Mouse (Mus musculus) forebrain, embryonic 14.5 days (tissue): ENCODE measurements around the gene Hdac4. TPM values are rescaled to one million over a fixed set of nuclear protein-coding genes. Genes with fewer than 3 reads are reported as not detected.

ENCODE experiments used
- ATAC-seq: fragments of 200-750 bp; cut with Nextera tagmentation; 2 replicates; pipeline ENCODE4 v1.8.0; 2017; ENCODE audit warnings: mild to moderate bottlenecking, moderate library complexity
- DNase-seq: peaks from one replicate; pipeline ENCODE4 v3.0.0-alpha.2; 2015; ENCODE audit warnings: low spot score
- H3K27ac ChIP-seq: fragments of 300-500 bp; sonication (generic); 2 replicates; pipeline ENCODE4 v1.5.1; 2014; ENCODE audit warnings: low read depth, mild to moderate bottlenecking, control low read depth, low read length, moderate library complexity
- H3K27me3 ChIP-seq: fragments of 300-500 bp; sonication (generic); replicated peaks from 2 replicates; pipeline ENCODE4 v1.6.1; 2014; ENCODE audit warnings: low read length, control low read depth, mixed read lengths; ENCODE audit not compliant: control insufficient read depth, insufficient read depth
- H3K36me3 ChIP-seq: fragments of 300-500 bp; sonication (generic); 2 replicates; pipeline ENCODE4 v1.6.1; 2014; ENCODE audit warnings: low read length, control low read depth; ENCODE audit not compliant: control insufficient read depth, insufficient read depth
- H3K4me1 ChIP-seq: fragments of 300-500 bp; sonication (generic); 2 replicates; pipeline ENCODE4 v1.6.1; 2014; ENCODE audit warnings: antibody characterized with exemption, low read length, control low read depth; ENCODE audit not compliant: control insufficient read depth, insufficient read depth
- H3K4me2 ChIP-seq: fragments of 300-500 bp; sonication (generic); 2 replicates; pipeline ENCODE4 v1.6.1; 2014; ENCODE audit warnings: mild to moderate bottlenecking, control low read depth, low read length
- H3K4me3 ChIP-seq: fragments of 300-500 bp; sonication (generic); 2 replicates; pipeline ENCODE4 v1.5.1; 2014; ENCODE audit warnings: low read depth, low read length, control low read depth
- H3K9ac ChIP-seq: fragments of 300-500 bp; sonication (generic); 2 replicates; pipeline ENCODE4 v1.6.1; 2014; ENCODE audit warnings: mild to moderate bottlenecking, low read length, control low read depth, moderate library complexity
- H3K9me3 ChIP-seq: fragments of 300-500 bp; sonication (generic); replicated peaks from 2 replicates; pipeline ENCODE4 v1.6.1; 2016; ENCODE audit warnings: low read length, control low read depth, mixed read lengths; ENCODE audit not compliant: control insufficient read depth
- WGBS: fragments of 180-500 bp; shearing (Covaris S2); extraction: QIAGEN DNeasy Blood & Tissue Kit; methylation state at CpG from one replicate; pipeline ENCODE4 v1.1.7; 2014; 5-methylcytosine and 5-hydroxymethylcytosine counted together
- polyA plus RNA-seq: library from polyadenylated mRNA; unstranded; fragments of >200 nt; fragmentation: Nextera tagmentation; extraction: Ambion mirVana; gene quantifications from 2 replicates; pipeline ENCODE4 v1.2.1, GENCODE M21; 2014

Gene Hdac4
- polyA plus RNA-seq, 1 experiment from 2014 or later = 16.5 TPM

DNA sequence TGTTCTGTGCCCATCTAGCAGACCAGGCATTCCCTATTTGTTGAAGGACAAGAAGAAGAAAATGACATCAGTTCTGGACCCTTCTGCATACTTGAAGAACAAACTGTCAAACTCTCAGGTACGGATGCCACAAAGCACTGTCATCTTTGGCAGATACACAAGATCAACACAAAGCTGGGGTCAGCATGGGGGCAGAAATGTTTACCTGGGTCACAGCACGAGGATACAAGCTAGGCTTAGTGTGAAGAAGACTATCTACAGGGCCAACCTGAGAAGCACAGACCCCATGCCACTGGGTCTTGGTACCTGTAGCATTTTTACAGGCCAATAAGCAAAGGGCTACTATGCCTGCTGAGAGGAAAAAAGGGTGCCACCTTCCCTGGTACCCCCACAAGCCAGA, 107.7 kb downstream of the Hdac4 start:
- Histone ChIP-seq H3K4me3 (no peak overlapping the region), H3K4me2 (no peak overlapping the region), H3K9ac (no peak overlapping the region), H3K9me3 (no peaks in the 10 kb centered on the region), H3K4me1 (peaks cover 13% of the 10 kb centered on the region), H3K27me3 (no peaks in the 10 kb centered on the region), H3K36me3 (no peaks in the 10 kb centered on the region), H3K27ac (no peak overlapping the region)
- DNase-seq = no peak
- no peak for ATAC-seq
- 92% methylated on average over 2 of the region's 2 CpGs for WGBS

DNA sequence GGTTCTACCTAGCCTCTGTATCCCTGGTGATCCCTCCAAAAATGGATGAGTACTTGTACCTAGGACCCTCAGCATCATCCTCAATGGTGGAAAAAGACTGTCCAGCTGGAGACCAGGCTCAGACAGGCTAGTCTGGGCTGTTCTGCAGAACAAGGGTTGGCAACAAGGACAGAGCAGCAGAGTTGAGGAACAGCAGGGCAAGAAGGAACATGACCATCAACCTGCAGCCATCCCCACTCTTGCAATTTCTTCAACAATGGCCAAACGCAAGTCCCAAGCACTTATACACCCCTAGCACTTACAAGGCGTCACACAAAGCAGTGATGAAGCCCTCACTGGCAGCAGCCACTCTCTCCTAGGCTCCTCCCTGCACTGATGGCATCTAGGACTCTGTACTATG, 108.2 kb downstream of the Hdac4 start:
- Histone ChIP-seq H3K27ac (no peak overlapping the region), H3K9me3 (no peaks in the 10 kb centered on the region), H3K36me3 (no peaks in the 10 kb centered on the region), H3K4me1 (peaks cover 13% of the 10 kb centered on the region), H3K4me2 (no peak overlapping the region), H3K4me3 (no peak overlapping the region), H3K9ac (no peak overlapping the region), H3K27me3 (no peaks in the 10 kb centered on the region)
- no peak for DNase-seq
- WGBS = 90% methylated on average over 2 of the region's 2 CpGs
- ATAC-seq = no peak

DNA sequence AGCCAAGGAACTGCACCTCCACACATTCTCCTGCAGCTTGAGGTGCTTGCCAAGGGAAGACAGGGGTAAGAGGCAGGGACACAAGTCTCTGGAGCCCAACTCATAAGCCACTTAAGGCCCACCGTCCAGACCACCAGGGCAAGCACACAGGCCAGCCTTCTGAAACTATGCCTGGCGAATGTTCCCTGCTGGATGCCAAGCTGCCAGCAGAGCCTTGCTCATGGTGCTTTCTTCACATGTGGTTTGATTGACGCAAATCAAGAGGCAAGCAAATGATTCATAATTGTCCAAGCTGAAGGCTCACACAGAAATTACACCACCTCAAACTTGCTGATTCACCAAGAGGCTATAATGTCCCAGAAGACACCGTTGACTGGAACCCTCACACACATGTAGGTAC, 108.7 kb downstream of the Hdac4 start:
- ATAC-seq = no peak
- Histone ChIP-seq H3K4me1 (peaks cover 13% of the 10 kb centered on the region), H3K27me3 (no peaks in the 10 kb centered on the region), H3K4me3 (no peak overlapping the region), H3K9ac (no peak overlapping the region), H3K9me3 (no peaks in the 10 kb centered on the region), H3K27ac (no peak overlapping the region), H3K36me3 (no peaks in the 10 kb centered on the region), H3K4me2 (no peak overlapping the region)
- WGBS = 75% methylated on average over 4 of the region's 4 CpGs
- no peak for DNase-seq

DNA sequence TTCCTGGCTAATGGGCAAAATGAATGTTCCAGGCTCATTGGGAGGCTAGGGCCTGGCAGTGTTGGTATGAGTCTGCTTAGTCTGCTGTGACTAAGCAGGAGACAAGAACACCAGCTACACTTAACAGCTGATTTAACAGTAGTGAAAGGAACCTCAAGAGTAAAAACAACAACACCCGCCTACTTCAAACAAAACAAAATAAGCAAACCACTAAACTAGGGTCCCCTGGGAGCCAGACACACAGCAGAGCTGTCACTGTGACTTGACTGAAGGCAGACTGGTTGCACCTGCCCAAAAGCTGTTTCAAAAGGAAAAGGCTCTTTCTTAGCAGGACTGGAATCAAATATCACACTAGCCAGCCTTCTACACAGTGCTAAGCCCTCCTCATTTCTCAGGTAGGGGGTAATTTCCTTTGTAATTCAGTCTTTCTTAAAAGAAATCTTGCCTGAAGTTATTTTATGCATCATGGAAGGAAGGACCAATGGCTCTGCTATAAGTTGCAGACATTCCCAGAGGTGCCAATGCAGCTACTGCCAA, 109.2 kb downstream of the Hdac4 start:
- Histone ChIP-seq H3K27ac (no peak overlapping the region), H3K27me3 (no peaks in the 10 kb centered on the region), H3K36me3 (no peaks in the 10 kb centered on the region), H3K4me3 (no peak overlapping the region), H3K9ac (no peak overlapping the region), H3K4me1 (peaks cover 13% of the 10 kb centered on the region), H3K4me2 (no peak overlapping the region), H3K9me3 (no peaks in the 10 kb centered on the region)
- no peak for ATAC-seq
- no peak for DNase-seq
- WGBS = 35% methylated on average over 1 of the region's 1 CpGs

DNA sequence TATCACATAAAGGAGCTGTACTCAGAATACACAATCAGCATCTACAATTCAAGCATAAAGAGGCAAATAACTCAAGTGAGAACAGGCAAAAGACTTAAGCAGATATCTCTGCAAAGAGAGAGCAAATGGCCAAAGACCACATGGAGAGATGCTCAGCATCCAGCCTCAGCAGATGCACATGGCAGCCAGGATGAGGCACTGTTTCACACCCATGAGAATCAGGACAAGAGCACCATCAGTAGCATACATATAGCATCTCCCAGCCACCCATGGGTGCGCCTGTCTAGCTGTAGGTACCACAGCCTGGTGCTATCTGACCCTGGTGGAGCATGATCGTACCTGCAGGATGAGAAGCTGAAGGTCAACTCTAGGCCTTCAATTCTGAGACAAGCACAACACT, 110.8 kb downstream of the Hdac4 start:
- H3K4me1 ChIP-seq = peaks cover 13% of the 10 kb centered on the region
- no peaks in the 10 kb centered on the region for H3K9me3 ChIP-seq
- H3K4me3 ChIP-seq = no peak overlapping the region
- DNase-seq (no peak), ATAC-seq (no peak)
- H3K27me3 ChIP-seq = no peaks in the 10 kb centered on the region
- no peak overlapping the region for H3K27ac ChIP-seq
- 89% methylated on average over 2 of the region's 2 CpGs for WGBS
- H3K36me3 ChIP-seq = no peaks in the 10 kb centered on the region
- H3K4me2 ChIP-seq = no peak overlapping the region
- H3K9ac ChIP-seq = no peak overlapping the region

DNA sequence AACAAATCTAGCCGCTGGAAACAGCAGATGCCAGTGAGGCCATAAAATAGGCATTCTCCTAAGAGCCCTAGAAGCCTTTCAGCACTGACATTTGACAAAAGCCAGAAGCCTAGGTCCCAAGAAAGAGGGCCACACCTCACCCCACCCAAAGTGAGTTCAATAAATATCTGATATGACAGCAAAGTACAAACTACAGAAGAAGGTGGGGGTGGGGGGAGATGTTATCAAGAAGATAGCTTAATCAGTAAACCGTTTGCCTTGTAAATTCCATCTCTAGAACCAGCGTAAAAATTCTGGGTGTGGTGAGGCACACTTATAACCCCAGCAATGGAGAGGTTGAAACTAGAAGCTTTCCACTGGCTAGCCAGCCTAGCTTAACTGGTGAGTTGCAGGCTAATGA, 111.5 kb downstream of the Hdac4 start:
- no peak overlapping the region for H3K4me2 ChIP-seq
- no peak overlapping the region for H3K9ac ChIP-seq
- no peak for DNase-seq
- no peak overlapping the region for H3K4me3 ChIP-seq
- WGBS = 52% methylated on average over 3 of the region's 3 CpGs
- no peak overlapping the region for H3K27ac ChIP-seq
- H3K27me3 ChIP-seq = no peaks in the 10 kb centered on the region
- no peaks in the 10 kb centered on the region for H3K9me3 ChIP-seq
- no peaks in the 10 kb centered on the region for H3K36me3 ChIP-seq
- ATAC-seq = no peak
- peaks cover 13% of the 10 kb centered on the region for H3K4me1 ChIP-seq

DNA sequence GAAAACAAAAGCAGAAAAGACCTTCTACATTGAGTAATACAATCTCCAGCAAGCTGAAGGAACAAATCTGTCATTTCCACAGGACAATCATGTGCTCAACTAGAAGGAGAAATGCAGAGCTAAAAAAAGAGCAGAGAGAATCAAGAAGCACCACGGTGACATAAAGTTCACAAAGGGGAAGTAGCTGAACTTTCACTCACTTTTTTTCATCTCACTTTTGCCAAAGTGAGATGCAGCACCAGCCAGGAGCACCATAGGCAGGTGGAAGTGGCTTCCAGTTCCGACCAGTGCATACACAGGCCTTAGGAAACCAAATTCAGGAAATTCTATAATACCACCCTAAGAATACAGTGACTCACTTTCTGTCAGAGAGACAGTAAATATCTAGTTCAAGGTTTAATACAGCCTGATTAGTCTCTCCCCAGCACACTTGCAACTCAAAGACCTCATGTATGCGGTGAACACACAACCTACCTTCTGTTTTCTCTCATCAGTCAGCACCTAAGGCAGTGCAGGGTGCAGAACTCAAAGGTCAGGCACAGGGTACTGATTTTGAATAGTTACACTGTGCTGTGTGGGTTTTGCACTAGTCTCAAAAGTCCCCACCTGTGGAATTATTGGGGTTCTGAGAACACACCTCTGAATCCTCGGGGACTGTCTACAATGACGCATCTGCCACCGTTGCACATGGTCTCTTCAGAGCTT, 112.5 kb downstream of the Hdac4 start:
- H3K27ac ChIP-seq = peak overlapping the region; percentile 17; the same call in 1 of the 2 replicates

DNA sequence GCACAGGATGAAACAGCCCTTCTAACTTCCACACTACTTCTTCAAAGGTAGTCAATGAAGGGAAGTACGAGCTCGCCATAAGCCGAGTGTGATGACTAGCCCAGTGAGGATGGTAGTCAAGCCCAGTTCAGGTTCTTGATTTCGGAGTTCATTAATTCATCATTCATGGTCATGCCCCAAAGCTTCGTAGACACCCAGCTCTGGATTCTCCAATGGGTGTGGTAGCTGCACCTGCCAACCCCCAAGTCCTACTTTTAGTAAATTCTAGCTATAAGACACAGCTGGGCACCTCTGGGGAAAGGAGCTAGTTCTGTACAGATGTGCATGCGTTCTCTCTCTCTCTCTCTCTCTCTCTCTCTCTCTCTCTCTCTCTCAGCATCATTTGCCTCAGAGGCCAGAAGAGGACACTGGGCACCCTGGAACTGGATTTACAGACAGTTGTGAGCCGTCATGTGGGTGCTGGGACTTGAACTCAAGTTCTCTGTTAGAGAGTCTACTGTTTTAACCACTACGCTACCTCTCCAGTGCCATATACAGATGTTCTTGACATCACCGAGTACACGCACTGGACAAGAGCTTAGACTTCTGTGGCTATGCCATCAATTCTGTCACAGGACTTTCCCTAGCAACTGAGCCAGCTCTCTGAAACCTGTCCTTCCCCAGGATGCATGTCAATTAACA, 113.2 kb downstream of the Hdac4 start:
- Histone ChIP-seq H3K27ac (no peak overlapping the region), H3K4me3 (no peak overlapping the region), H3K9ac (no peak overlapping the region), H3K27me3 (no peaks in the 10 kb centered on the region), H3K36me3 (no peaks in the 10 kb centered on the region), H3K9me3 (no peaks in the 10 kb centered on the region), H3K4me2 (no peak overlapping the region), H3K4me1 (peaks cover 13% of the 10 kb centered on the region)
- WGBS = 88% methylated on average over 10 of the region's 10 CpGs
- DNase-seq (no peak), ATAC-seq (no peak)

More for the DNA sequence above, 112.5 kb downstream of the Hdac4 start:
- DNase-seq (no peak), ATAC-seq (no peak)
- no peaks in the 10 kb centered on the region for H3K27me3 ChIP-seq
- H3K36me3 ChIP-seq = no peaks in the 10 kb centered on the region
- H3K4me1 ChIP-seq = peaks cover 13% of the 10 kb centered on the region
- 70% methylated on average over 6 of the region's 6 CpGs for WGBS
- H3K9me3 ChIP-seq = no peaks in the 10 kb centered on the region
- no peak overlapping the region for H3K4me2 ChIP-seq
- no peak overlapping the region for H3K9ac ChIP-seq
- H3K4me3 ChIP-seq = no peak overlapping the region

DNA sequence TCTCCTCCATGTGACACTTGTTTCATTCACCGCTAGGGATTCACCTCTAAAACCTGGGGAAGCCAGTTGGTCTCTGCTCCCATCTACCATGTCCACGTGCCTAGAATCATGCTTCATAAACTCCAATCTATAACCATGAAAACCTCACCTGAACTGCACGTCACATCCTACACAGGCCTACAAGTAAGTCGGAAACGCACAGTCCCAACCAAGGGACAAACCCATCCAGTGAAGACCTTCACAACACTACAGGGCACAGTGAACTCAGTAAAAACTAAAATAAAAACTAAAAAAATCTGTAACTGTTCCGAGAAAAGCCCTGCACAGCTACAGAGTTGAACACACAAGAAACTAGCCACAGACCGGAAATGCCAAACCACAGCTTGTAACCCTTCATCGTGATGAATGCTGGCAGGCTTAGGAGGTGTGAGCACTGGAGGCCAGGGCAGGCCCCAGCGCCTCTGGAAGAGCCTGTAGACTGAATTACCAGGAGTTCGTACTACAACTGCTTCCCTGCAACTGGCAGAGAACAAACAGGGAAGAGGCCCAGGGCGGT, 115.4 kb downstream of the Hdac4 start:
- 92% methylated on average over 11 of the region's 11 CpGs for WGBS
- Histone ChIP-seq H3K9me3 (no peaks in the 10 kb centered on the region), H3K27me3 (no peaks in the 10 kb centered on the region), H3K4me3 (no peak overlapping the region), H3K9ac (no peak overlapping the region), H3K4me2 (no peak overlapping the region), H3K27ac (no peak overlapping the region), H3K4me1 (peaks cover 9% of the 10 kb centered on the region), H3K36me3 (no peaks in the 10 kb centered on the region)
- ATAC-seq (no peak), DNase-seq (no peak)
